Mouse (Mus musculus) small intestine, adult 2 months (tissue): ENCODE measurements around the gene Ipo7.

Experiments
- CTCF ChIP-seq: fragments of 200-500 bp; IDR thresholded peaks from 2 replicates; pipeline ENCODE4 v1.5.1; 2012; ENCODE audit warnings: low read depth, mild to moderate bottlenecking, control low read depth, inconsistent platforms, low read length, moderate library complexity, mixed read lengths; ENCODE audit not compliant: insufficient replicate concordance, insufficient read length; ENCODE audit errors: extremely low read depth
- POLR2A ChIP-seq: fragments of 200-500 bp; IDR thresholded peaks from 2 replicates; pipeline ENCODE4 v1.6.1; 2012; ENCODE audit warnings: low read depth, mild to moderate bottlenecking, control low read depth, inconsistent platforms, low read length, moderate library complexity

- TF ChIP-seq CTCF (no peak), POLR2A (no peak)
These were observed 9.6 kb upstream of the Ipo7 start for GRCm38 (mm10) chr7:110008513-110008912.
